Mouse (Mus musculus): ENCODE results near the gene Nectin1. TPM values are rescaled to one million over a fixed set of nuclear protein-coding genes. Genes with fewer than 3 reads are reported as not detected.

The Nectin1 gene
- polyA plus RNA-seq, 1 experiment from 2014 or later, result 3.9 TPM

GRCm38 (mm10) chr9:43755928-43756327, 12.1 kb downstream of the Nectin1 start:
- H3K27ac ChIP-seq (ENCODE audit: low read length), result no peak overlapping the region
- H3K9ac ChIP-seq (ENCODE audit: low read length), result no peak overlapping the region
- H3K4me1 ChIP-seq (replicated peaks; ENCODE audit: control insufficient read depth, insufficient read depth, low read length), result peaks cover 6% of the 10 kb centered on the region
- no peak overlapping the region for H3K4me2 ChIP-seq (ENCODE audit: low read depth, low read length)
- ATAC-seq (ENCODE audit: low read depth), result no peak
- H3K9me3 ChIP-seq (ENCODE audit: control insufficient read depth, low read length), result no peaks in the 10 kb centered on the region
- no peak overlapping the region for H3K4me3 ChIP-seq (ENCODE audit: low read length)
- no peaks in the 10 kb centered on the region for H3K36me3 ChIP-seq (ENCODE audit: control insufficient read depth, insufficient read depth, low read length)
- H3K27me3 ChIP-seq (ENCODE audit: control insufficient read depth, insufficient read depth, low read depth, low read length), result no peaks in the 10 kb centered on the region
- 94% methylated on average over 2 of the region's 2 CpGs for WGBS

DNA sequence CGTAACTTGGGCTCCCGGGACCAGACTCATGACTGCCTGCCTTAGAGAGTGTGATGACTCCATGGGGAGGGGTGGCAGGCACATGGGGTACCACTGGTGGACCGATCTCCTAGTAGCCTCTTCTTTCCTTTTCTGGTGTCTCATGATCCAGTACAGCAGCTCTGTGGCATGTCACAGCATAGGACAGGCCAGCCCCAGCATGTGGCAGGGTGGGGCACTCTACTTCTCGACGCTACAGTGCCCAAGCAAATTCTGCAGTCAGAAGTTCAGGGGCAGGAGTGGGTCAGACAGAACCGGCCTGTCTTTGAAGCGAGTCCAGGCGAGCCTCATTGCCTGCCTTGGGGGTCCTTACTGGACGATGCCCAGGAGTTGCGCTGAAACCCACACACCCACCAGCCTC, 13.4 kb downstream of the Nectin1 start:
- no peak for ATAC-seq (ENCODE audit: low read depth)
- Histone ChIP-seq H3K36me3 (ENCODE audit: control insufficient read depth, insufficient read depth, low read length) (no peaks in the 10 kb centered on the region), H3K9ac (ENCODE audit: low read length) (no peak overlapping the region), H3K4me1 (replicated peaks; ENCODE audit: control insufficient read depth, insufficient read depth, low read length) (peaks cover 6% of the 10 kb centered on the region), H3K4me2 (ENCODE audit: low read depth, low read length) (no peak overlapping the region), H3K9me3 (ENCODE audit: control insufficient read depth, low read length) (no peaks in the 10 kb centered on the region), H3K27ac (ENCODE audit: low read length) (no peak overlapping the region), H3K4me3 (ENCODE audit: low read length) (no peak overlapping the region), H3K27me3 (ENCODE audit: control insufficient read depth, insufficient read depth, low read depth, low read length) (no peaks in the 10 kb centered on the region)
- WGBS, result 69% methylated on average over 10 of the region's 10 CpGs

DNA sequence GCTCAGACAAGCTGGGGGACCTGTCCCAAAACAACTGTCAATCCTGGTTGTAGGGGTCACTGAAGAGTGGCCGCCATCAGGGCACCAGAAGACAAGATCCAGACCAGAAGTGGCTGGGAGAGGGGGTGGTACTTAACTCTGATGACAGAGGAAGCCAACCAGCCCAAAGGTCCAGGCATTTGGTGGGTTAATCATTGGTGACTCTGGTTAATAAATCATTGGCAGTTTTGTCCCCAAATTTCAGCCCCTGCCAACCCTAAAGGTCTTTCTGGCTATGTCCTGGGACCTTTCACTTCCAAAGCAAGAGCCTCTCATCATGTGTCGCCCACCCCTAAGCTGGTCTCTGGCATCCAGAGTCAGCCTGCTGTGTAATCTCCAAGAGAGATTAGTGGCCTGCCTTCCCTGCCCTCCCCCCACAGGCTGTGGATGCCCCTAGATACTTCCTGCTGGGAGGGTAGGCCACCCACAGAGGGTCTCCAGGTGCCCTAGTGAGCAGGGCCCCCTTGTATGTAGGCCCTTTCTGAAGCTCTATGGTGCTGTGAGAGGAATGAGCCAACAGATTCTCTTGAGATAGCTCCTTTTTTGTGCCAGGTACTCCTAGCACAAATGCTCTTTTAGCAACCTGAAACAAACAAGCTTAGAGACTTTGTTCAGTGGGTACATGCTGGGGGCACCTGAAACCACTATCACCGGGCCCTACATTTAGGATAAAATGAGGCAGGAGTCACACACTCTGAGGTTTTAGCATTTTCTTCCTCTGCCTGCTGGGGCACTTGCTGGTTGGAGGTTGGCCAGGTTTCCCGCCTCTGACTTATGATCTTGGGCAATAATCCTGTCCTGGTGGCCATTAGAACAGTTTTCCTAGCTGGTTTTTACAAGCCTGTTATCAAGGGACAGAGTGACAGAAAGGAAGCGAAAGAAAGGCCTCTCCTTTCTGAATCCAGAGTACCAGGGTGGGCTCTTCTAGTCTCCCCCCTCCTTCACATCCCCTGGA, 14.5 kb downstream of the Nectin1 start:
- Histone ChIP-seq H3K27ac (ENCODE audit: low read length) (no peak overlapping the region), H3K4me1 (replicated peaks; ENCODE audit: control insufficient read depth, insufficient read depth, low read length) (peaks cover 6% of the 10 kb centered on the region)

DNA sequence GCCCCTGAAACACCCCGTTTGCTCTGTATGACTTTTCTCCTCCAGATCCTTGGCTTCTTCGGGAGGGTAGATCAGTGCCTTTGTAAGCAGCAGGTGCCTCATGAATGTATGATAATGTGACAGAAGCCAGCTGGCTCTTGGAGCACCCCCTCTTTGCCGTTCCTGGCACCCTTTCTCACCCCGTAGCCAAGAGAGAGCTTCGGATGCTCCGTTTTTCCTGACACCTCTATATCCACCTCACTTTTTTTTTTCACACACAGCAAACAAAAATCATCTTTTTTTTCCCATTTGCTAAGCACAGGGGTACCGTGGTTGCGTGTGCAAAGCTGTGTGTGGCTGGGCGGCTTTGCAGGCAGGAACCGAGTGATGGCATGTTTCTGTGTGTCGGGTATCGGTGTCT, 16.3 kb downstream of the Nectin1 start:
- H3K9ac ChIP-seq (ENCODE audit: low read length), result no peak overlapping the region
- H3K27me3 ChIP-seq (ENCODE audit: control insufficient read depth, insufficient read depth, low read depth, low read length), result no peaks in the 10 kb centered on the region
- no peak for ATAC-seq (ENCODE audit: low read depth)
- 70% methylated on average over 12 of the region's 12 CpGs for WGBS
- no peak overlapping the region for H3K4me3 ChIP-seq (ENCODE audit: low read length)
- H3K36me3 ChIP-seq (ENCODE audit: control insufficient read depth, insufficient read depth, low read length), result no peaks in the 10 kb centered on the region
- H3K4me2 ChIP-seq (ENCODE audit: low read depth, low read length), result no peak overlapping the region
- peaks cover 6% of the 10 kb centered on the region for H3K4me1 ChIP-seq (replicated peaks; ENCODE audit: control insufficient read depth, insufficient read depth, low read length)
- H3K27ac ChIP-seq (ENCODE audit: low read length), result no peak overlapping the region
- no peaks in the 10 kb centered on the region for H3K9me3 ChIP-seq (ENCODE audit: control insufficient read depth, low read length)

More for the DNA sequence above, 14.5 kb downstream of the Nectin1 start:
- Histone ChIP-seq H3K9ac (ENCODE audit: low read length) (no peak overlapping the region), H3K4me2 (ENCODE audit: low read depth, low read length) (no peak overlapping the region), H3K4me3 (ENCODE audit: low read length) (no peak overlapping the region), H3K36me3 (ENCODE audit: control insufficient read depth, insufficient read depth, low read length) (no peaks in the 10 kb centered on the region), H3K27me3 (ENCODE audit: control insufficient read depth, insufficient read depth, low read depth, low read length) (no peaks in the 10 kb centered on the region), H3K9me3 (ENCODE audit: control insufficient read depth, low read length) (no peaks in the 10 kb centered on the region)
- ATAC-seq (ENCODE audit: low read depth), result no peak
- 56% methylated on average over 5 of the region's 5 CpGs for whole genome bisulfite sequencing

DNA sequence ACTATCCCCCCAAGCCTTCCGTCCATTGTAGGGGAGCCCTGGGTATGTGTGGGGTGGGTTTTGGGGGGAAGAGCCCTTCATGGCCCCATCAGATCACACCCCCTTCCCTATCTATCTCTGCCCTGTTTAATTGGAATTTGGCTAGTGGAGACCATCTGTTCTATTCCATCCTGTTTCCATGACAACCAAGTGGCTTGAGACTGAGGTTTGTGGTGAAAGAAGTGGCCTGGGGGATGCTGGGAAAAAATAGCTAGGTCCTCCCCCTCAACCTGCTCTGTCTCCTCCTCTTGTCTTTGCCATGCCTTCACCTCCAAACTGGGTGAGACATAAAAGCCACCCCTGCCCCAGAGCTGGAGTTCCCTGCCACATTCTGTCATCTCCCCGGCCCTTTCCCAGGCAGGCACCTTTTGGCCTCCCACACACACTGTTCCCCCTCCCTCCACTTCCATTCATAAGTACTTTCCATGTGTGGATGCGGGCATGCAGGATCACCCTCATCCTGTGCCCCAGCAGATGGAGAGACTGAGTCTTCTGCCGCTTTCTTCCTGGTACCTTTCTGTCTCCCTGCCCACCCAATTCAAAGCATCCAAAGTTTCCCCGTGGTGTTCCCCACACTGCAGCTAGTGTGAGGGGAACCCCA, 17.5 kb downstream of the Nectin1 start:
- H3K9ac ChIP-seq (ENCODE audit: low read length), result no peak overlapping the region
- no peak overlapping the region for H3K4me2 ChIP-seq (ENCODE audit: low read depth, low read length)
- H3K4me3 ChIP-seq (ENCODE audit: low read length), result no peak overlapping the region
- H3K36me3 ChIP-seq (ENCODE audit: control insufficient read depth, insufficient read depth, low read length), result no peaks in the 10 kb centered on the region
- H3K27me3 ChIP-seq (ENCODE audit: control insufficient read depth, insufficient read depth, low read depth, low read length), result no peaks in the 10 kb centered on the region
- peaks cover 6% of the 10 kb centered on the region for H3K4me1 ChIP-seq (replicated peaks; ENCODE audit: control insufficient read depth, insufficient read depth, low read length)
- ATAC-seq (ENCODE audit: low read depth), result no peak
- WGBS, result 64% methylated on average over 5 of the region's 5 CpGs
- no peak overlapping the region for H3K27ac ChIP-seq (ENCODE audit: low read length)
- no peaks in the 10 kb centered on the region for H3K9me3 ChIP-seq (ENCODE audit: control insufficient read depth, low read length)

GRCm38 (mm10) chr9:43761941-43762340, 18.2 kb downstream of the Nectin1 start:
- no peaks in the 10 kb centered on the region for H3K36me3 ChIP-seq (ENCODE audit: control insufficient read depth, insufficient read depth, low read length)
- no peak overlapping the region for H3K9ac ChIP-seq (ENCODE audit: low read length)
- WGBS, result 70% methylated on average over 3 of the region's 3 CpGs
- peaks cover 6% of the 10 kb centered on the region for H3K4me1 ChIP-seq (replicated peaks; ENCODE audit: control insufficient read depth, insufficient read depth, low read length)
- no peaks in the 10 kb centered on the region for H3K9me3 ChIP-seq (ENCODE audit: control insufficient read depth, low read length)
- H3K4me2 ChIP-seq (ENCODE audit: low read depth, low read length), result no peak overlapping the region
- no peaks in the 10 kb centered on the region for H3K27me3 ChIP-seq (ENCODE audit: control insufficient read depth, insufficient read depth, low read depth, low read length)
- H3K4me3 ChIP-seq (ENCODE audit: low read length), result no peak overlapping the region
- no peak for ATAC-seq (ENCODE audit: low read depth)
- no peak overlapping the region for H3K27ac ChIP-seq (ENCODE audit: low read length)

DNA sequence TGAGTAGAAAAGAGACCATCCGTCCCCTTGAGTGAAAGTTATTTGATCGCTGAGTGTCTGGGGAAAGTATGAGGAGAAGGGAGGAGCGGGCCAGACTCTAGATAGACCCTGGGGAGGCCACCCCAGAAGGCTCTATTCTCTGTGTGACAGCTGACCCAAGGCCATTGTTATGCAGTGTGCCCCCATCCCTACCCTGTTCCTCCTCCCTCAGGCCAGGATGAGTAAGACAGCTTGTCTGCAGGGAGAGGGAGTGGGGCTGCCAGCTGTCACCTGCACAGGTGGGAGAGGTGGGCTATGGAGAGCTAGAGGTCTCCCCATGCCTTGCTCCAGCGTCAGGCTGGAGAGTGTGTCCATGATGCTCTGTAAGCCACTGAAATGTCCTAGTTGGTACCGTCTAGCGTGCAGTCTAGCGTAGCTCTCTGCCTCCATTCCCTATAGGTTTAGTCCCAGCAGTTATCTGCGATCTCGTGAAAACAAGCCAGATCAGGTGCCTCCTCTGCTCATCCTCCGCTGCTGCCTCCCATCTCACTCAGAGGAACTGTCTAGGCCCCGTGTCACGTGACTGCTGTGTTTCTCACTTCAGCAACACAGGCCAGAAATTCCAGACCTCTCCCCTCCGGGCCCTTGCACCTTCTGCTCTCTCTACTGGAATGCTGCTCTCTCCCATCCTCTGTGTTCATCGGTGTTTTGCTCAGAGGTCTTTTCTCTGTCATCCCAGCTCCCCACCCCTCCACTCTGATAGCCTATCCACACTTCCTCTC, 21.8 kb downstream of the Nectin1 start:
- Histone ChIP-seq H3K4me3 (ENCODE audit: low read length) (no peak overlapping the region), H3K36me3 (ENCODE audit: control insufficient read depth, insufficient read depth, low read length) (no peaks in the 10 kb centered on the region), H3K9ac (ENCODE audit: low read length) (no peak overlapping the region), H3K4me1 (replicated peaks; ENCODE audit: control insufficient read depth, insufficient read depth, low read length) (no peaks in the 10 kb centered on the region), H3K4me2 (ENCODE audit: low read depth, low read length) (no peak overlapping the region), H3K27ac (ENCODE audit: low read length) (no peak overlapping the region), H3K27me3 (ENCODE audit: control insufficient read depth, insufficient read depth, low read depth, low read length) (no peaks in the 10 kb centered on the region), H3K9me3 (ENCODE audit: control insufficient read depth, low read length) (no peaks in the 10 kb centered on the region)
- no peak for ATAC-seq (ENCODE audit: low read depth)
- WGBS, result 52% methylated on average over 14 of the region's 14 CpGs

- WGBS, result 41% methylated on average over 4 of the region's 4 CpGs
- Histone ChIP-seq H3K4me1 (replicated peaks; ENCODE audit: control insufficient read depth, insufficient read depth, low read length) (no peaks in the 10 kb centered on the region), H3K4me2 (ENCODE audit: low read depth, low read length) (no peak overlapping the region), H3K36me3 (ENCODE audit: control insufficient read depth, insufficient read depth, low read length) (no peaks in the 10 kb centered on the region), H3K27me3 (ENCODE audit: control insufficient read depth, insufficient read depth, low read depth, low read length) (no peaks in the 10 kb centered on the region), H3K4me3 (ENCODE audit: low read length) (no peak overlapping the region), H3K27ac (ENCODE audit: low read length) (no peak overlapping the region), H3K9ac (ENCODE audit: low read length) (no peak overlapping the region), H3K9me3 (ENCODE audit: control insufficient read depth, low read length) (no peaks in the 10 kb centered on the region)
- ATAC-seq (ENCODE audit: low read depth), result no peak
Measured at GRCm38 (mm10) chr9:43768779-43769178, 25.0 kb downstream of the Nectin1 start.

DNA sequence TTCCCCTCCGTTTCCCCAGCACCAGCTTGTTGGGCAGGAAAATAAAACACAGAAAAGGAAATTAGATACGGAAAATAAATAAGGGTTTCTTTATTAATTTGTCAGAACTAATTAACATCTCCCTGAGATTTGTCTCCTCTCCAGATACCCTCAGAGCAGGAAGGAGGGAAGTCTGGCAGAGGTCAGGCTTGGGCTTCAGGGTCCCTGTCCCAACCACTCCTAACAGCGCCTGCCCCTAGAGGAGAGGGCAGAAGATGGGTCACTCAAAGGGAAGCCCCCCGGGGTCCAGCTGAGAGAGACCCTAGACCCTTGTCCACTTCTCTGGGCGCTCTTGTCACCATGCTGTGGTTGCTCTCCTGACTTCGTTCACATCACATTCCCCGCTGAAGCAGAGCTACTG, 25.4 kb downstream of the Nectin1 start:
- H3K9me3 ChIP-seq (ENCODE audit: control insufficient read depth, low read length), result no peaks in the 10 kb centered on the region
- no peaks in the 10 kb centered on the region for H3K4me1 ChIP-seq (replicated peaks; ENCODE audit: control insufficient read depth, insufficient read depth, low read length)
- no peak for ATAC-seq (ENCODE audit: low read depth)
- H3K36me3 ChIP-seq (ENCODE audit: control insufficient read depth, insufficient read depth, low read length), result no peaks in the 10 kb centered on the region
- WGBS, result 72% methylated on average over 7 of the region's 7 CpGs
- H3K27ac ChIP-seq (ENCODE audit: low read length), result no peak overlapping the region
- no peak overlapping the region for H3K9ac ChIP-seq (ENCODE audit: low read length)
- no peak overlapping the region for H3K4me3 ChIP-seq (ENCODE audit: low read length)
- no peak overlapping the region for H3K4me2 ChIP-seq (ENCODE audit: low read depth, low read length)
- no peaks in the 10 kb centered on the region for H3K27me3 ChIP-seq (ENCODE audit: control insufficient read depth, insufficient read depth, low read depth, low read length)

Data from lung, embryonic 16.5 days (tissue).